Mouse (Mus musculus): Measurements from ENCODE around the gene Rmdn3. TPM values are rescaled to one million over a fixed set of nuclear protein-coding genes. Genes with fewer than 3 reads are reported as not detected.
A peak's percentile ranks its signal among the peaks of the same experiment; 100 is the strongest.

The Rmdn3 gene
- total and polyA plus RNA-seq, 3 experiments, result 41.8 to 59.1 (median 49.9) TPM

DNA sequence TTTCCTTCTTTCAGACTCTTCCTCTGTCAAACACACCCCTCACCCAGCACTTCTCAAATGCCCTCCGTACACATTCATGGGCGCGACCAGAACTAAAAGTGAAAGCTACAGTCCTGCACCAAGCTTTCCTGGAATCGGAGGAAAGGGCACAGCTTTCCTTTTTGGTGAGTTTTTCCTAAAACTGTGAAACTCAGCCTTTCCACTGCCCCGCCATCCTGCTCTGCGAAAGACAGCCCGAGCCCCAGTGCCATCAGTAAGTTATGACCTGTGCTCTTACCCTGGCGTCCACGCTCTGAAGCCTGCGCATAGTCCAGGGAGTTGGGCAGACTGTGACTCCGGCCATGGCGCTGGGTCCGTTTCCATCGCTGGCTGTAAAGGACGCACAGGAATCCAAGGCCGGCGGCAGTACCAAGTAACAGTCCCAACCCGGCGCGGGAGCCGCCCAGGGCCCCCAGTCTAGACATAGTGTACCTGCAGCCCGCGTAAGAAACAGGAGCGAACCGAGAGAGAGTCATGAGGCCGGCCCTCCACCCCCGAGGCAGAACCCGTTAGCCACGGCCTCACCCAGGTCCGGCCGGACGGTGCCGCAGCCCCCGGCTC lies 653 bp downstream of the Rmdn3 start:
- DNase-seq (ENCODE audit: extremely low read depth), result no peak
- Histone ChIP-seq H3K9me3 (replicated peaks; ENCODE audit: low read length) (no peaks in the 10 kb centered on the region), H3K27me3 (replicated peaks) (peaks cover 8% of the 10 kb centered on the region), H3K4me2 (ENCODE audit: insufficient read depth, low read depth, poor library complexity, severe bottlenecking) (peak overlapping the region; percentile 66), H3K79me2 (replicated peaks; ENCODE audit: control insufficient read depth, extremely low read depth, insufficient read depth, poor library complexity, severe bottlenecking) (peaks cover 21% of the 10 kb centered on the region), H3K27ac (ENCODE audit: insufficient read depth, low read depth) (no peak overlapping the region), H3K36me3 (replicated peaks in 1 of 2; ENCODE audit: control insufficient read depth in 1 of 2, insufficient read depth in 1 of 2, low read length in 1 of 2) (peaks cover 24 to 36% of the 10 kb centered on the region in 2 experiments), H3K9ac (ENCODE audit: insufficient read depth, low read depth) (peak overlapping the region; percentile 69), H3K4me3 (replicated peaks in 1 of 3; ENCODE audit: low read depth in 2 of 3, low read length in 2 of 3, poor library complexity in 1 of 3) (peak overlapping the region; percentile 78 to 100 (median 90)), H3K4me1 (ENCODE audit: control insufficient read depth in 1 of 2, insufficient read depth in 2 of 2) (peaks cover 3 to 10% of the 10 kb centered on the region in 2 experiments; a peak in 3 of 4 replicates)
- dilution Hi-C loops (cut with MboI; ENCODE audit: extremely low pct_ligation_motif_present, extremely low pct_unique_long_range_greater_than_20kb, low sequenced_read_pairs), result no loop called here
- in situ Hi-C loops (cut with MboI; ENCODE audit: low pct_ligation_motif_present, low pct_unique_long_range_greater_than_20kb, low sequenced_read_pairs), result no loop called here
- TF ChIP-seq ZNF384 (IDR thresholded peaks at IDR 0.05; ENCODE audit: low read depth, low read length) (no peak), IRF4 (IDR thresholded peaks at IDR 0.05; ENCODE audit: low read depth, low read length) (no peak), USF1 (IDR thresholded peaks at IDR 0.05; ENCODE audit: low read depth, low read length) (no peak), RAD21 (IDR thresholded peaks at IDR 0.05; ENCODE audit: low read depth, low read length) (no peak), MEF2A (IDR thresholded peaks at IDR 0.05; ENCODE audit: borderline replicate concordance, low read depth, low read length) (no peak), KAT2A (IDR thresholded peaks at IDR 0.05; ENCODE audit: insufficient replicate concordance, low read length) (no peak), E2F4 (IDR thresholded peaks at IDR 0.05; ENCODE audit: insufficient replicate concordance, low read depth, low read length) (no peak), EP300 (IDR thresholded peaks at IDR 0.05; ENCODE audit: low read length) (no peak), ZMIZ1 (IDR thresholded peaks at IDR 0.05; ENCODE audit: low read depth, low read length) (no peak), UBTF (IDR thresholded peaks at IDR 0.05; ENCODE audit: low read depth, low read length) (no peak), GABPA (IDR thresholded peaks at IDR 0.05; ENCODE audit: insufficient replicate concordance, low read depth, low read length) (no peak)

GRCm38 (mm10) chr2:119155388-119155787 lies 1.4 kb downstream of the Rmdn3 start:
- Histone ChIP-seq H3K9ac (ENCODE audit: insufficient read depth, low read depth) (0 out of 2 replicates have a peak overlapping the region, but pooled peaks have one; percentile 69), H3K36me3 (replicated peaks in 1 of 2; ENCODE audit: control insufficient read depth in 1 of 2, insufficient read depth in 1 of 2, low read length in 1 of 2) (peaks cover 30 to 44% of the 10 kb centered on the region in 2 experiments), H3K4me1 (ENCODE audit: control insufficient read depth in 1 of 2, insufficient read depth in 2 of 2) (peaks cover 3 to 10% of the 10 kb centered on the region in 2 experiments; a peak in 3 of 4 replicates), H3K4me3 (replicated peaks in 1 of 3; ENCODE audit: low read depth in 2 of 3, low read length in 2 of 3, poor library complexity in 1 of 3) (no peak overlapping the region), H3K27ac (ENCODE audit: insufficient read depth, low read depth) (no peak overlapping the region), H3K4me2 (ENCODE audit: insufficient read depth, low read depth, poor library complexity, severe bottlenecking) (peak overlapping the region; percentile 66; the same call in 1 of the 2 replicates), H3K9me3 (replicated peaks; ENCODE audit: low read length) (no peaks in the 10 kb centered on the region), H3K79me2 (replicated peaks; ENCODE audit: control insufficient read depth, extremely low read depth, insufficient read depth, poor library complexity, severe bottlenecking) (peaks cover 21% of the 10 kb centered on the region), H3K27me3 (replicated peaks) (peaks cover 8% of the 10 kb centered on the region)
- DNase-seq (ENCODE audit: extremely low read depth), result no peak
- dilution Hi-C loops (cut with MboI; ENCODE audit: extremely low pct_ligation_motif_present, extremely low pct_unique_long_range_greater_than_20kb, low sequenced_read_pairs) (no loop called here), in situ Hi-C loops (cut with MboI; ENCODE audit: low pct_ligation_motif_present, low pct_unique_long_range_greater_than_20kb, low sequenced_read_pairs) (no loop called here)
- no peak for TF ChIP-seq USF2 (conservative IDR thresholded peaks at IDR 0.05; ENCODE audit: low read depth, low read length)
- TF ChIP-seq CHD2 (IDR thresholded peaks at IDR 0.05; ENCODE audit: low read length), result no peak
- TF ChIP-seq JUN (IDR thresholded peaks at IDR 0.05; ENCODE audit: insufficient read depth, low read depth, low read length), result no peak
- TF ChIP-seq TCF12 (IDR thresholded peaks at IDR 0.05; ENCODE audit: low read depth, low read length), result no peak
- TF ChIP-seq BHLHE40 (IDR thresholded peaks at IDR 0.05; ENCODE audit: low read depth, low read length), result no peak
- no peak for TF ChIP-seq TBP (conservative IDR thresholded peaks at IDR 0.05; ENCODE audit: low read depth, low read length)
- no peak for TF ChIP-seq MAFK (IDR thresholded peaks at IDR 0.05; ENCODE audit: insufficient replicate concordance, low read length)
- no peak for TF ChIP-seq NRF1 (IDR thresholded peaks at IDR 0.05; ENCODE audit: low read depth, low read length)
- no peak for TF ChIP-seq POLR2A (IDR thresholded peaks at IDR 0.05; ENCODE audit: low read depth, low read length)
- TF ChIP-seq NELFE (IDR thresholded peaks at IDR 0.05; ENCODE audit: low read depth, low read length), result no peak
- TF ChIP-seq IRF4 (IDR thresholded peaks at IDR 0.05; ENCODE audit: low read depth, low read length), result no peak
- no peak for TF ChIP-seq POLR2AphosphoS2 (IDR thresholded peaks at IDR 0.05; ENCODE audit: low read depth, low read length)
- no peak for TF ChIP-seq CHD1 (IDR thresholded peaks at IDR 0.05; ENCODE audit: low read depth, low read length)
- TF ChIP-seq MXI1 (IDR thresholded peaks at IDR 0.05; ENCODE audit: low read depth, low read length), result no peak
- TF ChIP-seq EP300 (IDR thresholded peaks at IDR 0.05; ENCODE audit: low read length), result no peak
- no peak for TF ChIP-seq MEF2A (IDR thresholded peaks at IDR 0.05; ENCODE audit: borderline replicate concordance, low read depth, low read length)
- TF ChIP-seq CTCF (conservative IDR thresholded peaks at IDR 0.05 in 1 of 2, IDR thresholded peaks at IDR 0.05 in 1 of 2; ENCODE audit: low read depth in 2 of 2, low read length in 2 of 2), result no peak
- TF ChIP-seq USF1 (IDR thresholded peaks at IDR 0.05; ENCODE audit: low read depth, low read length), result no peak
